Mouse (Mus musculus) gastrocnemius, adult 18-20 months (tissue): ENCODE results near the gene Cpa3. TPM values are rescaled to one million over a fixed set of nuclear protein-coding genes. Genes with fewer than 3 reads are reported as not detected.

ENCODE experiments used
- microRNA-seq: library from miRNA; unstranded; fragments of <30 nt; microRNA quantifications from one replicate; pipeline ENCODE4 v1.2.0, GENCODE M21; 2021
- total RNA-seq, 2 experiments: library from RNA; stranded (reverse); gene quantifications; 2 replicates each; pipeline ENCODE4 v1.2.3; 2021

Cpa3 gene
- total RNA-seq, 2 experiments from 2014 or later, result 2.1 to 2.8 TPM

Small RNAs within 50 kb of the gene (microRNA-seq; reads per million reads assigned to microRNA genes)
- 1.4 reads per million for gene Mir7007

Other genes starting within 250 kb of the Cpa3 start
- 1 to 10 TPM; 3.6 to 3.8 TPM for gene Hps3, start 206.9 kb downstream of the Cpa3 start, total RNA-seq
- 1 to 10 TPM; 2.2 to 2.5 TPM for gene Hltf, start 184.4 kb downstream of the Cpa3 start, total RNA-seq
- gene Gyg, start 86.9 kb downstream of the Cpa3 start, total RNA-seq, result 100 to 1,000 TPM; 451 to 474 TPM
- gene Cpb1, start 33.6 kb upstream of the Cpa3 start, total RNA-seq, result under 1 TPM in 1 of 2 experiments, not detected in 1; 0.07 TPM
- gene Agtr1b, start 125.0 kb upstream of the Cpa3 start, total RNA-seq, result not detected